Mouse (Mus musculus) gastrocnemius, adult 18-20 months (tissue): ENCODE measurements around the gene Tmem273. TPM values are rescaled to one million over a fixed set of nuclear protein-coding genes. Genes with fewer than 3 reads are reported as not detected.

ENCODE experiments used
- DNase-seq: peaks from one replicate; pipeline ENCODE4 v3.0.0; 2021; ENCODE audit warnings: low spot score
- total RNA-seq, 2 experiments: library from RNA; stranded (reverse); gene quantifications; 2 replicates each; pipeline ENCODE4 v1.2.3; 2021

Gene Tmem273
- total RNA-seq, 2 experiments from 2014 or later, result not detected

DNA sequence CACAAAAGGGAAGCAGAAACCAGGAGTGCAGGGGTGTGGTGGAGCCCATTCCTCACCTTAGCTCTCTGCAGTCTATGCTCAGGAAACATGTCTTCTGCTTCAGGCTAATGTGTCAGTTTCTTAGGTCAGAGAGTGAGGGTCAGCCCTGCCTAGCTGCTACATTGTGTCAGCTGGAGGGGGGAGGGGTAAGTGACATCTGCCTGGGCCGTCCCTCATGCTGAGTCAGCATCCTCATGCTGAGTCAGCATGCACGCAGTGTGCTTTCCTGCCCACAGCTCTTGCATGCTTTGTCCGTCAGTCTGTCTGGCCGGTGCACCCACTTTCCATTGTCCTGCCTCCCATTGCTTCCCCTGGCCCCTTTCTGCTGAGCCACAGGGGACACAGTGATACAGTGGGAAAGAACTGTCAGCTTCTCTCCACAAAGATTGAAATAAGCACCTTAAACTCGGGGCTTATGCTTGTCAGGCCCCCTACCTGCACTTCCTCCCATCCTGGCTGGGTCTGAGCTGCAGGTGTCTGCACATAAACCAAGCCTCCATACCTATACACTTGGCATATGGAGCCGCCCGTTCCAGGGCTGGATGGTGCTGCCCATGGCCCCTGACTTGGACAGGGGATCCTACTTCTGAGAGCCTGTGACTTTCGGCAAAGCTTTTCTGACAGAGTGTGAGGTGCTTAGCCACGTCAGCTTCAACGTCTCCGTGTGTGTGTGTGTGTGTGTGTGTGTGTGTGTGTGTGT is 74.2 kb downstream of the Tmem273 start:
- no peak for DNase-seq

DNA sequence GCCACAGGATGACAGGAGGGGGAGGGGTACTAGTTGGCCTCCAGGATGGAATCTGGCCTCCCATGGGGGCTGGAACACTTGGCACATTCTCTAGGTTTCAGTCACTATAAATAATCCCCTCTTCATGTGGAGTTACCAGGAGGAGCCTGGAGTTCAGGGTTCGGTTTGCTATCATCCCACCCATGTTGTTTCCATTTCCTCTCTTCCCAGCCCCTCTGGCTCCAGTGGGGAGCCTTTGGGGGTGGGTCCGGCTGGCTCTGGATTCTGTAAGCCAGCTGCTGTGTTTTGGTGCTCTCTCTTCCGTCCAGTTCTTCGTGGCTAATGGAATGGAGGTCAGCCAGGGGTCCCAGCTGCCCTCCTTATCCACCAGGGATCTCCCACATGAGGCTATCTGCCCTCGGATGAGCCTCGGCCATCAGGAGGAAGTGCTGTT is 75.4 kb downstream of the Tmem273 start:
- DNase-seq, result peak; percentile 15

DNA sequence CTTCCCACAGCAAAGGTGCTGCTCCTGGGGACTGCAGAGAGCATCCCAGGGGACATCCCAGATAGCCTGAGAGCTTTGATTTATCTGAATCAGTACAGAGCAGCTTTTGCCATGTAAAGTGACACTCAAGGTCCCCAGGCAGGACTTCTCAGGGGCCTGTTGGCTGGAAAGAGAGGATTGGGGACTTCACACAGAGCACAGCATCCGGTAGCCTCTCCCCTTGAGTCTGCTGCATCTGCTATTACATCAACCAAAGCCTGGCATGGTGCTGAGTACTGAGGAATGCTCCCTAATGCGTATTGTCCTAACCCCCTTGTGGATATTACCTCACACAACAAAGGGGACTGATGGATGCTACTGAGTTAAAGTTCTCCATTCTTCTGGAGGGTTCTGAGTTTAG is 75.9 kb downstream of the Tmem273 start:
- no peak for DNase-seq

DNA sequence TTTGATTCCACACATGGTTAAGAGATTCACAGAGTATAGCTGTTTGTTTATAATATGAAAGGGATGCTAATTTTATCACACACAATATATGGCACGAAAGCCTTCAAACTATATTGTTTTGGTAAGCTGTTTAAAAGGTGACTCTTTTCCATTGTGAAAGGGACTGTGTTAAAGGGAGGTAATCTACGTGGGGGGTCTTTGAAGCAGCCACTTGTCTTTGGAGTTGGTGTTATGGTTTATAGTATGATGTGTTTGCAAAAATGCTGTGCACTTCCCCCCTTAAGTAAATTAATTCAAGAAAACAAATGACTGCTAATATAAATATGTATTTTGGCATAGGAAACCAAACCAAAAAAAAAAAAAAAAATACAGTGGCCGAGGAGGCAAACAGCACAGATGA is 79.6 kb downstream of the Tmem273 start:
- DNase-seq, result no peak

Other genes with a start within 250 kb of the Tmem273 start
- gene Prrxl1, start 186.6 kb upstream of the Tmem273 start, total RNA-seq, result not detected
- 100 to 1,000 TPM; 355 to 389 TPM for gene 3425401B19Rik, start 100.7 kb upstream of the Tmem273 start, total RNA-seq
- not detected for gene Fam170b, start 48.0 kb downstream of the Tmem273 start, total RNA-seq
- 1 to 10 TPM; 3.0 to 3.2 TPM for gene Vstm4, start 70.8 kb downstream of the Tmem273 start, total RNA-seq
- gene Lrrc18, start 205.4 kb downstream of the Tmem273 start, total RNA-seq, result not detected